Mouse (Mus musculus): Measurements from ENCODE around the gene Scgb1b12. TPM values are rescaled to one million over a fixed set of nuclear protein-coding genes. Genes with fewer than 3 reads are reported as not detected.

Gene Scgb1b12
- not detected in 2 replicates for polyA plus RNA-seq (2012)

GRCm38 (mm10) chr7:32333882-32334281 is at the start of gene Scgb1b12:
Scgb1b12 (plus strand) TSS chr7:32334182.

GRCm38 (mm10) chr7:32327145-32327544 is 6.8 kb upstream of the Scgb1b12 start, which contains the start of gene Scgb2b12:
Scgb2b12 (minus strand) TSS chr7:32327245.

Other genes starting within 250 kb of the Scgb1b12 start
- gene Scgb1b10, start 233.3 kb upstream of the Scgb1b12 start, polyA plus RNA-seq (2012): not detected in 2 replicates
- not detected in 2 replicates for gene Scgb2b11, start 123.0 kb upstream of the Scgb1b12 start, polyA plus RNA-seq (2012)
- gene Scgb1b11, start 111.3 kb upstream of the Scgb1b12 start, polyA plus RNA-seq (2012): not detected in 2 replicates
- not detected in 2 replicates for gene Scgb2b12, start 6.9 kb upstream of the Scgb1b12 start, polyA plus RNA-seq (2012)
- gene Scgb1b29, start 107.4 kb downstream of the Scgb1b12 start, polyA plus RNA-seq (2012): not detected in 2 replicates